Mouse (Mus musculus) liver, adult 2 months (tissue): ENCODE measurements at regions not wholly inside any gene's neighbourhood (a gene's known extent, or its start where the extent isn't known, plus 50 kb on each side); places are given as distances from the start of the nearest gene placed in this dataset.

Experiments
- CTCF ChIP-seq: fragments of 200-500 bp; IDR thresholded peaks from 2 replicates; pipeline ENCODE4 v1.5.1; 2011; ENCODE audit warnings: low read depth, low read length, control low read depth
- POLR2A ChIP-seq: fragments of 200-500 bp; IDR thresholded peaks from 2 replicates; pipeline ENCODE4 v1.6.1; 2011; ENCODE audit warnings: low read length, control low read depth; ENCODE audit not compliant: insufficient read depth; ENCODE audit errors: extremely low read depth

- TF ChIP-seq CTCF (no peak), POLR2A (no peak)
Measured at GRCm38 (mm10) chr17:9764041-9764606, 94.6 kb upstream of the Pabpc6 start.
